ENCODE assay signal across 17 mouse cellular contexts in the genomic region with DNA sequence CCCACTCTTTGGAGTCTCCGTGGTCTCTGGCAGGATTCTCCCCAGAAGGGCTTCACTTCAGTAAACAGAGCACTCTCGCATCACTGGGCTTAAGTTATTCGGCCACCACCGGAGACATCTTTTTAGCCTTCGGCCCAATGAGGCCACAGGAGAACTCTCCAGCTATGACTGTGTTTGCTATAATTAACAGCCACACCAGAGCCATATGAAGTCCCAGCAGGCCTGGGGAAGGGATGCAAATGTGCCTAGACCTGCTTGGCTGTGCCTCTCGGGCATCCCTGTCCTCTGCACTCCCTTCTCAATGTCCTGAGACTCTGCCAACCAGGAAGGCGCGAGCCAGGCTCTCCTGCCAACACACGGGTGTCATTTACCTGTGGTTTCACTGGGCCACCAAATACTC. TPM values are rescaled to one million over a fixed set of nuclear protein-coding genes. Genes with fewer than 3 reads are reported as not detected.
A peak's percentile ranks its signal among the peaks of the same experiment; 100 is the strongest.
DNase-seq lines count a peak whose midpoint lies in the region; ATAC-seq and TF ChIP-seq lines count a peak whose summit lies in the region.
"Had no signal": no experiment of that assay in that cellular context is flagged by ENCODE, and none has a peak within 500 bp of the region (broad histone marks: within the 10 kb centered on the region; RNA-seq: fewer than 3 reads in every experiment).

No protein-coding gene starts in this region.

- TF ChIP-seq CTCF in gastrocnemius, adult 2 months (IDR thresholded peaks at IDR 0.05): no peak

- no peak overlapping the region for H3K4me3 ChIP-seq in gastrocnemius, adult 2 months
- H3K4me3 ChIP-seq in heart, embryonic 11.5 days (ENCODE audit: low read depth, low read length): no peak overlapping the region
- H3K4me3 ChIP-seq: embryonic facial prominence, embryonic 15.5 days; forebrain, embryonic 12.5 days; heart, embryonic 12.5 days; limb, embryonic 10.5 days; myocyte had no signal

- intact Hi-C loops in gastrocnemius, adult 2 months (cut with DNase I): no loop called here

- H3K27me3 ChIP-seq in heart, embryonic 11.5 days (ENCODE audit: control insufficient read depth, insufficient read depth, low read length): no peaks in the 10 kb centered on the region
- H3K27me3 ChIP-seq: embryonic facial prominence, embryonic 15.5 days had no signal

- no peak overlapping the region for H3K9ac ChIP-seq in heart, embryonic 11.5 days (ENCODE audit: low read depth, low read length)
- H3K9ac ChIP-seq: embryonic facial prominence, embryonic 15.5 days; forebrain, embryonic 12.5 days; heart, embryonic 12.5 days; liver, embryonic 14.5 days had no signal

- ATAC-seq in heart, embryonic 11.5 days (replicated peaks; ENCODE audit: insufficient number of reproducible peaks, low FRiP score, low TSS enrichment): no peak
- ATAC-seq: inflammation-experienced regulatory T-cells, adult 6 months; lung, postnatal 0 days had no signal

- H3K4me2 ChIP-seq in heart, embryonic 11.5 days: no peak overlapping the region
- H3K4me2 ChIP-seq: embryonic facial prominence, embryonic 15.5 days; forebrain, embryonic 12.5 days; heart, embryonic 12.5 days had no signal

- 66% methylated on average over 9 of the region's 9 CpGs for WGBS in heart, embryonic 11.5 days (ENCODE audit: insufficient replicate concordance)

- DNase-seq in gastrocnemius, adult 2 months: peak; percentile 86
- DNase-seq in gastrocnemius, postnatal 4 days (ENCODE audit: low spot score in 2 of 2): no peak
- DNase-seq in testis, postnatal 10 days (ENCODE audit: low spot score): peak; percentile 42
- DNase-seq in testis, postnatal 14 days (ENCODE audit: low spot score): no peak
- peak; percentile 88 to 90 for DNase-seq in cerebellum, postnatal 10 days
- DNase-seq in retina, postnatal 1 day: peak; percentile 64
- no peak for DNase-seq in lung, postnatal 36 days
- DNase-seq: right cerebral cortex, adult 18-20 months had no signal

- H3K36me3 ChIP-seq in heart, embryonic 11.5 days (ENCODE audit: control insufficient read depth, insufficient read depth, low read length): no peaks in the 10 kb centered on the region
- H3K36me3 ChIP-seq: embryonic facial prominence, embryonic 15.5 days; forebrain, embryonic 12.5 days; heart, embryonic 12.5 days; limb, embryonic 10.5 days had no signal

- no peaks in the 10 kb centered on the region; the same call in 1 of the 2 replicates for H3K9me3 ChIP-seq in heart, embryonic 11.5 days (replicated peaks; ENCODE audit: control insufficient read depth, low read length)
- H3K9me3 ChIP-seq: embryonic facial prominence, embryonic 15.5 days; forebrain, embryonic 12.5 days; limb, embryonic 10.5 days had no signal

- H3K27ac ChIP-seq in gastrocnemius, adult 2 months: peak overlapping the region; percentile 58
- no peak overlapping the region for H3K27ac ChIP-seq in heart, embryonic 11.5 days (ENCODE audit: low read depth, low read length)
- H3K27ac ChIP-seq: embryonic facial prominence, embryonic 15.5 days; forebrain, embryonic 12.5 days; limb, embryonic 10.5 days; liver, embryonic 14.5 days had no signal

- H3K4me1 ChIP-seq in heart, embryonic 11.5 days (ENCODE audit: control insufficient read depth, insufficient read depth, low read length): peaks cover 4% of the 10 kb centered on the region
- H3K4me1 ChIP-seq: forebrain, embryonic 12.5 days had no signal

RNA-seq across cellular contexts. Expression of a gene that starts 28.0 kb away (rescaled TPM):
- total RNA-seq in gastrocnemius, adult 2 months (2021): 10 to 100 TPM; 10.1 to 13.7 TPM
- total RNA-seq in gastrocnemius, postnatal 4 days (2021): 10 to 100 TPM; 17.5 to 19.0 TPM
- polyA plus RNA-seq in heart, embryonic 11.5 days (2014; fragmentation: Nextera tagmentation; extraction: Ambion mirVana): 31.0 and 31.1 TPM in 2 replicates

RNA-seq across cellular contexts. Expression of a gene that starts 50.2 kb away (rescaled TPM):
- total RNA-seq in gastrocnemius, adult 2 months (2021): 1 to 10 TPM; 1.0 to 1.3 TPM
- 10 to 100 TPM; 21.9 to 22.4 TPM for total RNA-seq in gastrocnemius, postnatal 4 days (2021)
- 17.0 and 18.4 TPM in 2 replicates for polyA plus RNA-seq in heart, embryonic 11.5 days (2014; fragmentation: Nextera tagmentation; extraction: Ambion mirVana)

Comparison
In these comparisons a context has a peak if more than half of its experiments do, and no peak if none do; other contexts are left out.
1. DNase-seq: peak in gastrocnemius, adult 2 months (single experiment), testis, postnatal 10 days (single experiment), cerebellum, postnatal 10 days (2 of 2) and retina, postnatal 1 day (single experiment); none in gastrocnemius, postnatal 4 days (0 of 2), testis, postnatal 14 days (single experiment) and lung, postnatal 36 days (single experiment).
2. RNA of a gene that starts 50.2 kb away (total RNA-seq): 21.9 to 22.4 TPM in gastrocnemius, postnatal 4 days; 1.0 to 1.3 TPM in gastrocnemius, adult 2 months; every median in the first group is over 10 times any median in the second.